Mouse (Mus musculus) right cerebral cortex, postnatal 36 days (tissue): ENCODE data around the gene Hip1.

ENCODE experiments used
- DNase-seq, 2 experiments: peaks; one replicate each; pipeline ENCODE4 v3.0.0; 2022; ENCODE audit warnings: low spot score in 2 of 2, mixed read lengths in 1 of 2

The Hip1 gene

DNA sequence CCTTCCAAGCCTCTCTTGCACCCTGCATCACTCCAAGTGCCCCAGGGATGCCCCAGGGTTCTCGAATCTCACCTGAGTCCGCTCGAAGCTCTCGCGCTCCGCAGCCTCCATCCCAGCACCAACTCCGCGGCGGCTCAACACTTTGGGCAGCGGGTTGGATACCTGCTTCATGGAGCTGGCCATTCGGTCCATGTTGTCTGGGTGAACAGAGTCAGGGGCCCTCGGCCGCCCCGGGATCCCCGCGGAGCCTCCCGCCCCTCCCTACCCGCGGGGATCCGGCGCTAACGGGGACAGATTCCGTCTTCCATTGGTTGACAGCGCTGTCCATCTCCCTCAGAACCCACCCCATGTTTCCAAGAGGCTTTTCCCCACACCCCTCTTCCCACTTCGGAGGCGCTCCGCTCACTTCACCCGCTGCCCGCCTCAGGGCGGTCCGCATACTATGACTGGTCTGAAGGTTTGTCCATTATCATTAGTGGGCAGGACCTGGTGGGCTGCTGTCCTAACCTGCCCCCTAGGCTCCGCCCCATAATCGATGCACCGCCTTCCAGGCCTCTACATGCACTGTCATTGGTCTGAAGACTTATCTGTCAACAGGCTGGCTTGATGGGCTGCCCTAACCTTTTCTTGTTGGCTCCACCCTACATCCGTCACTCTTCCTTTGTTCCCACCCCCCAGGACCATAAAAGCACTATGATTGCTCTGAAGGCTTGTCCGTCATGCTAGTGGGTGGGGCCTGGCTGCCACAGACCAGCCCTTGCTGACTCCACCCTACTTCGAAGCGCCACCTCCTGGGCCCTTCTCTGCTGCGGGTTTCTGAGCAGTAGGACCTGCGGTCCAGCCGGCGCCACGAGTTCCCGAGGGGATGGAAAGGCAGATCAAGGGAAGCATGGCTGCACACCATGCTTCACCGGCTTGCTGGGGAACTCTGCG is at the start of gene Hip1:
Hip1 (minus strand) TSS at position 256 of the 933 bp plus-strand sequence.
- DNase-seq = peak; percentile 99 to 100

DNA sequence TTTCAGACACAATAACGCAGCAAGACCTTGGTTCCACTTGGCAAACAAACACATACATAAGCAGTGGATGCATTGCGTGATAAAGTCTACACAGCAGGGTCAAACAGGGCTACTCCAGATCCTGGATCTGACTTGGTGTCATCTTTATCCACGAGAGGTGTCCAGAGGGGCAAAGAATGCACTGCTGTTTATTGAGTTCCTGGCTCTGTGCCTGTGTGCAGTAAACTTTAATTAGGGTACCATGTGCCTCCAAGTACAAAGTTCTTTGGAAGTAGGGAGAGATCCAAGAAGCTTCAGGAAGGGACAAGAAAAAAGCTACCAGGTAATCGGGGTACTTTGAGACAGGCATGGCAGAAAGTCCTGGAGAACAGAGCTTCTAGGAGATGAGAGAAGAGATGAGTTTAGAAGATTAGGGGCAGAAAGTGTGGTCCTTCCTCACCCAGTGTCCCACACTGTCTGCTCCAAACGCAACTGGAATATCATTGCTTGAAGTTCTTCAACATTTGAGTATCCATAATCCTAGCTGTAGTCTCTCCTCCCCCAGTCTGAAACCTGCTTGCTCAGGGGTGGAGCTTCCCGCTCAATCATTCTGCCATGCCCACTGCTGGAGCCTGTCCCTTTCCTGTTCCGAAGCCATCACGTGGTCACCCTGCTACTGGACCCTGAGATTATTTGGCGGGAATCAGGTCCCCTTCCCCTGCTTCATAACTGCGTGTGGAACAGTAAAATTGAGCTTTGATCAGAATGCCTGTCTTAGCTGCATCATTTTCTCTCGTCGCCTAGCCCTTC is 45.3 kb upstream of the Hip1 start:
- no peak for DNase-seq

- DNase-seq = no peak
These were observed 42.8 kb upstream of the Hip1 start for GRCm38 (mm10) chr5:135587764-135588163.

GRCm38 (mm10) chr5:135585691-135586090 is 40.8 kb upstream of the Hip1 start:
- DNase-seq = no peak

DNA sequence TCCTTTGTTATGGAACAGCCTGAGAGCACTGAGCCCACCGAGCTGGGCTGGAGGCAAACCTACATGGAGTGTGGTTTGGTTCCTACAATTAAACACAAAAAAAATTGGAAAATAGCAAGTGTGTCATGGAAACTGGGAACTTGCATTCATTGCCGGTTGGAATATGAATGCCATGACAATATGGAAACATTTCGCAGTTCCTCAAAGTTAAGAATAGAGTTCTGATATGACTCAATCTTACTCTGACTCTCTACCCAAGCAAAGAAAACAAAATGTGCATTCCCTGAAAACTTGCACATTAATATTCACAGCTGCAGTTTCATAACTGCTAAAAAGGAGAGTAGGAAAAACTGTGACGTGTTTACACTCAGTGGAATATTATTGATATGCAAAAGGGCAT is 37.4 kb upstream of the Hip1 start:
- DNase-seq = no peak

- peak; percentile 34 to 56 for DNase-seq
These were observed 34.4 kb upstream of the Hip1 start for GRCm38 (mm10) chr5:135579331-135579751.

GRCm38 (mm10) chr5:135576055-135576454 is 31.1 kb upstream of the Hip1 start:
- DNase-seq = no peak

GRCm38 (mm10) chr5:135573006-135573405 is 28.1 kb upstream of the Hip1 start, which contains the start of gene Ccl24:
Gene Ccl24, minus strand, starts transcription at chr5:135573049.
- no peak for DNase-seq

DNA sequence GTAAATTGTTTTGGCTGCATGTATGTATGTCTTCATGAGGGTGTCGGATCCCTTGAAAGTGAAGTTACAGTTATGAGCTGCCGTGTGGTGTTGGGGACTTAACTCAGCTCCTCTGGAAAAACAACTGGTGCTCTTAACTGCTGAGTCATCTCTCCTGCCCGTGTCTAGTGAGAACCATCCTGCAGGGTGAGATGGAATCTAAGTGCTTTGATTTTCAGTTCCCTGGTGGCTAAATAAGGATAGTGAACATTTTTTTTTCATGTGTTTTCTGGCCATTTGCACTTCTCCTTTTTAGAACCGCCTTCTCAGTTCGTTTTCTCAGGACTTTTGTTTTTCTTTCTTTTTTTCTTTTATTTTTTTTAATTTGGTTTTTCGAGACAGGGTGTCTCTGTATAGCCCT is 23.8 kb upstream of the Hip1 start:
- no peak for DNase-seq

GRCm38 (mm10) chr5:135567556-135568265 is 22.8 kb upstream of the Hip1 start:
- no peak for DNase-seq

DNA sequence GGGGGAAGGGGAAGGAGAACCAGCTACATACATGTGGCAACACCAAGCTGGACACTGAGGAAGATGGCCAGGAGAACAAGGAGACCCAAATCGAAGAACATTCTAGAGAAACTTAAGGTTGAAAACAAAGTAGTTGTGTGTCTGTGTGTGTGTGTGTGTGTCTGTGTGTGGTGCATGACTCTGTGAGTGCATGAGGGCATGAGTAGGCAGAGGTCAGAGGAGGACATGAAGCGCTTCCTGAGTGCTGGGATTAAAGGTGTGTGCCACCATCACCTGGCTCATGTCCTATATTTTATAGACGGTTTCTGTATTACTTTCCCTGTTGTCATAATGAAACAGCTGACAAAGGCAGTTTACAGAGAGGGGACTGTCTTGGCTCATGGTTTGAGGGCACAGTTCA is 18.5 kb upstream of the Hip1 start, which contains the start of gene Ccl26:
Ccl26 (minus strand) TSS at position 101 of the 400 bp plus-strand sequence.
- DNase-seq = no peak

DNA sequence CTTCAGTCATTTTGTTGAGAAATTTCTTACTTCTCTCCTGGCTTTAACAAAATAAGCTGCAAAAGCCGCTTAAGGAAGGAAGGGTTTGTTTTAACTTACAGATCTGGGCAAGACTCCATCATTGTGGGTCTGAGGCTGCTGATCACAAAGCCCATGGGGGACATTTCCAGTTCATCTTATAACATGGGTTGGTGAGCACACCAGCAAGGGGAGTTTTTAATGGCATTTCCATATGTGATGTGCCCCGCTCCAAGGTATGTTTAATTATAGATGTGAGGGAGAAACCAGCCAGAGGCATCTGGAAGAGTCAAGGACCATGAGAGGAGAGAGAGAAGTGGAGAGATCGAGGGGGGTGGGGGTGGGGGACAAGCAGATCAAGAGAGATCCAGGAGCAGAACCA is 12.8 kb upstream of the Hip1 start:
- DNase-seq = no peak

DNA sequence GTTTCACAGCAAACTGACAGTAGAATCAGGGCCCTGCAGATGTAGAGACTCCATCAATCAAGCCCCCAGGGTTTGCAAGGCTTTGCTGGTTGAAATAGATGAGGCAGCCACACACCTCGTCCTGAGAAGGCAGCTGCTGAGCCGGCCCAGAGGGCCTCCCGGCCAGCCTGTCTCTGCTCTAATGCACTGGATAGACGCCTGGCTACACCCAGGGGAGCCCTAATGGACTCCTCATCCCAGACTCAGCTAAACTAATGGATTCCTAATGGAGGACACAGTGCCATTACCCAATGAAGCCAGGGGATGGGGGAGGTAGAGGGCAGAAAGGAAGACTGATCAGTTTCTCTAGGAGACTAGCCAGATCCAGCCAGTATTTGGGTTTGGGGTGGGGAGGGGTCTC is 12.1 kb upstream of the Hip1 start:
- DNase-seq = no peak

- no peak for DNase-seq
These were observed 11.3 kb upstream of the Hip1 start for GRCm38 (mm10) chr5:135556259-135556658.

DNA sequence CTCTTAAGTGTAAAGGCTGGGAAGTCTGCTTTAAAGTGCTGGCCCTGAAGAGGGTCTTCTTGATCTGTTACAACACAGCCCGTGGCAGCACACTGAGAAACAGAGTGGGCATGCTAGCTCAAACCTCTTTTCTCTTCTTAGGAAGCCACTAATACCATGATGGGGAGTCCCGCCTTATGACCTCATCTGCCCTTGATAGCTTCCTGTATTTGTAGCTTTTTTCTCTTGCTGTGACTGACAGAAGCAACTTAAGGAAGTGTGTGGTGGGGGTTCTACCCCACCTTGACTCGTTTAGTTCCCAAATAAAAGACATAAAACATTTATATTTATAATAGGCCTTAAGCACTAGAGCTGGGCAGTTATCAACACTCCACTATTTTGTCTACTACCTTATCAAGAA is 6.7 kb upstream of the Hip1 start:
- DNase-seq = no peak

DNA sequence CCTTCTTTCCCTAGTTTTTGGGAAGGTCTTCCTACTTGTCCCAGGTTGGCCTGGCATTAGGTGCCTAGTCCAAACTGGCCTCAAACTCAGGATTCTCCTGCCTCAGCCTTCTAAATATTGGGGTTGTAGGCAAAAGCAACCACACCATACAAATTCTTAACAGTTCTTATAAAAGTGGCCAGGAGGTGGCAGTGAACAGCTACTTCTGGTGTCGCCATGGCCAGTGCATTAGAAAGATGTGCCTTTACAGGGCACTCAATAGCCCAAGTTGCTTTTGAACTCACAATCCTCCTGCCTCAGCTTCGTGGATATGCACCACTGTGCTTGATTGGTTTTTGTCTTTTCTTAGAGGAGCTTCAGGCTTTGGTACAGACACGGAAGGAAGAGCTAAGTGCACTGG is 6.0 kb upstream of the Hip1 start:
- no peak for DNase-seq

GRCm38 (mm10) chr5:135547990-135548389 is 3.1 kb upstream of the Hip1 start:
- no peak for DNase-seq

GRCm38 (mm10) chr5:135544032-135544558 is 825 bp downstream of the Hip1 start:
- DNase-seq = no peak

DNA sequence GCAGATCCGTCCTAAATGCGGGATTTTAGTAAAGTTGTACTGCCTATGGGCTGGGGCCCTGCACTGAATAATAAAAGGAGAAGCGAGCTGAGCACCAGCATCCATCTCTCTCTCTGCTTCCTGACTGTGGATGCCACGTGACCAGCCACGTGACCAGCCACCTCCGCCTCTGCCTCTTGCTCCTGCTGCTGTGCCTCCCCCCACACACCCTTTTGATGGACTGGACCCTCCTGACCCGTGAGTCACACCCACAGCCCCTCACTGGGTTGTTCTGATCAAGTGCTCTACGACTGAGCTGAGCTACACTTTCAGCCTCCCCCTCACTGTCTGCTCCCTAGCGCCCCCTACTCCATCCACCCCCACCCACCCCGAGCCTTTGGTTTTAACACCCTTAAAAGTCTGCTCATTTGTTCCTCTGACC is 7.1 kb downstream of the Hip1 start:
- DNase-seq = no peak

- no peak for DNase-seq
These were observed 7.6 kb downstream of the Hip1 start for GRCm38 (mm10) chr5:135537326-135537725.

DNA sequence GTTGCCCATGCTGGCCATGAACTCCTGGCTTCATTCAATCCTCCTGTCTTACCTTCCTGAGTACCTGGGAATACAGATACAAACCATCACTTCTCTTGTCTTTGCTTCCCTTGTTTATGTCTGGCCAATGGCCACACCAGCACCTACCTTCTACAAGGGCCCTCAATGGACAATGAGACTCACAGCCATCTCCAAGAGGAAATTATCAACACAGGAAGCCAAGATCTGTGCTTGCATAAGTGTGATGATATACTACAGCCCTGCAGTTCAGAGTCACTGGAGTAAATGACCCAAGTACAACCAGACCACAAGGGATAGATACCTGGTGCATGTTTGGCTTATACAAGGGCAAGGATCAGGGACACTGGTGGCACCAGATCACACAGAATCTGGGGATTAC is 9.1 kb downstream of the Hip1 start:
- DNase-seq = no peak

- no peak for DNase-seq
These were observed 11.5 kb downstream of the Hip1 start for GRCm38 (mm10) chr5:135533431-135533830.
